Mouse (Mus musculus) liver, embryonic 18 days (tissue): ENCODE data around the gene Morf4l1. TPM values are rescaled to one million over a fixed set of nuclear protein-coding genes. Genes with fewer than 3 reads are reported as not detected.

Experiments used
- polyA plus RNA-seq: library from polyadenylated mRNA; depleted of rRNA; stranded (reverse); fragments of >200 nt; gene quantifications from 2 replicates; pipeline ENCODE4 v1.2.3, GENCODE M21; 2012; rRNA removed

Morf4l1 gene
- polyA plus RNA-seq = 137 and 139 TPM in 2 replicates

GRCm38 (mm10) chr9:90114567-90115307, at the start of gene Morf4l1:
Gene Morf4l1 (minus strand): TSS chr9:90114774.

GRCm38 (mm10) chr9:90162926-90163748, 48.6 kb upstream of the Morf4l1 start, which contains the start of gene Adamts7:
Gene Adamts7 (plus strand): TSS chr9:90163069.

GRCm38 (mm10) chr9:90053852-90054251, 60.7 kb downstream of the Morf4l1 start, which contains the start of gene Ctsh:
Gene Ctsh (plus strand): TSS chr9:90054152.

Other genes with a start within 250 kb of the Morf4l1 start
- gene Rasgrf1, start 204.9 kb downstream of the Morf4l1 start, polyA plus RNA-seq = 0.05 and 0.07 TPM in 2 replicates
- gene Ctsh, start 60.6 kb downstream of the Morf4l1 start, polyA plus RNA-seq = 130 and 178 TPM in 2 replicates
- 1.6 and 1.9 TPM in 2 replicates for gene Adamts7, start 48.3 kb upstream of the Morf4l1 start, polyA plus RNA-seq
- gene Tbc1d2b, start 156.0 kb upstream of the Morf4l1 start, polyA plus RNA-seq = 11.2 and 13.8 TPM in 2 replicates